Mouse (Mus musculus) gastrocnemius, postnatal 10 days (tissue): Measurements from ENCODE around the gene Gm39566. TPM values are rescaled to one million over a fixed set of nuclear protein-coding genes. Genes with fewer than 3 reads are reported as not detected.
A peak's percentile ranks its signal among the peaks of the same experiment; 100 is the strongest.
"Not testable (repeated sequence)": the region's sequence is repeated elsewhere in the genome, so short reads cannot be mapped to it uniquely, and the experiment has no call there.

Source experiments
- DNase-seq: peaks from one replicate; pipeline ENCODE4 v3.0.0; 2021; ENCODE audit warnings: mixed read lengths
- long read RNA-seq, 2 experiments: library from polyadenylated mRNA; stranded (forward); transcript quantifications; one replicate each; pipeline ENCODE4 v2.0.0; 2021
- total RNA-seq, 2 experiments: library from RNA; stranded (reverse); gene quantifications; 2 replicates each; pipeline ENCODE4 v1.2.3; 2021

Gene Gm39566
- not detected for total RNA-seq
- long read RNA-seq, experiment 1 = 0 reads
- long read RNA-seq, experiment 2 = 0 reads

DNA sequence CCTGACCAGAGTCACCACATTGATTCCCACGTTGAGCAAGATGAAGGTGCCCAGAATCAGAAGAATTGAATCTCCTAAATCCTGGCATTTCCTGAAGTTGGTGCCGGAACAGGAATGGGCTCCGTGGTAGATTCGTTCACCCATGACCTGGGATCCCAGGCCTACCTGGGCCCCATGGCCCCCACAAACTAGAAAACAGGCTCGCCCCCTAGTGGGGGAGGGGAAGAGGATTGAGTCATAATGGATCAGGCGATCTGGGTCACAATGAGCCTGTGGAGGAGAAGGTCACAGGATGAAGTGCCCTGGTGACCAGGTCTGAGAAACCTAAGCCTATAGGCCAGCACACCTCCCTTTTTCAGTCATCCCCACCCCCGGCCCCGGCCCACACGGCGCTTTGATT lies at the start of gene Gm39566:
Gm39566 (minus strand) TSS at position 144 of the 400 bp plus-strand sequence.
- DNase-seq = no peak

DNA sequence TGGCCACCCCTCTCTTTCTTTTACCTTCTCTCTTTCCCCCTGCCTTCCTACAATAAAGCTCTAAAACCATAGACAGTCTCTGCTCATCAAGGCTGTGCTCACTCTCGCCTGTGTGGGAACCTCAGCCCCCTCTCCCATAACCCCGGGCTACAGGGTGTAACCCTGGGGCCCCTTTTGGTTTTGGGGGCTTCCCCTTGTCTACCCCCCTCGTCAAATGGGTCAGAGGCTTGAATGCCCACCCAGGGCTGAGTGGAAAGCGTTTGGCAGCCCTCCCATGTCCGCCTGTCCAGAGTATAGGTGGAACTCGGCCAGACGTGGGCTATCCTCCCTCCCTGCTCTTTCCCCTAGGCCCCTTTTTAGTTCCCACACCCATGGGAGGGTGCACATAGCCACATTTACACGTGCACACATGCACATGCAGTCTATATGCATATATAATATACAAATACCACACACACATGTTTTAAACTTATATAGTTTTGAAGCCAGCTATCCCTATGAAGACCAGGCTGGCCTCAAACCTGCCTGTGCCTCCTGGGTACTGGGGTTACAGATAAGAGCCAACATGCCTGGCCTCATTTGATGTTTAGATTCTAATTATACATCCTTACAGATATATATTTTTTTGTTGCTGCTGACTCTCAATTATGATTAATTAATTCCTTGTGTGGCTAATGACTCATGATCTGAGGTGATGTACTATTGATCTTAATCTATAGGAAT lies 49.2 kb upstream of the Gm39566 start:
- no peak for DNase-seq

GRCm38 (mm10) chr11:69863729-69864128 lies 48.6 kb upstream of the Gm39566 start:
- not testable (repeated sequence) for DNase-seq

DNA sequence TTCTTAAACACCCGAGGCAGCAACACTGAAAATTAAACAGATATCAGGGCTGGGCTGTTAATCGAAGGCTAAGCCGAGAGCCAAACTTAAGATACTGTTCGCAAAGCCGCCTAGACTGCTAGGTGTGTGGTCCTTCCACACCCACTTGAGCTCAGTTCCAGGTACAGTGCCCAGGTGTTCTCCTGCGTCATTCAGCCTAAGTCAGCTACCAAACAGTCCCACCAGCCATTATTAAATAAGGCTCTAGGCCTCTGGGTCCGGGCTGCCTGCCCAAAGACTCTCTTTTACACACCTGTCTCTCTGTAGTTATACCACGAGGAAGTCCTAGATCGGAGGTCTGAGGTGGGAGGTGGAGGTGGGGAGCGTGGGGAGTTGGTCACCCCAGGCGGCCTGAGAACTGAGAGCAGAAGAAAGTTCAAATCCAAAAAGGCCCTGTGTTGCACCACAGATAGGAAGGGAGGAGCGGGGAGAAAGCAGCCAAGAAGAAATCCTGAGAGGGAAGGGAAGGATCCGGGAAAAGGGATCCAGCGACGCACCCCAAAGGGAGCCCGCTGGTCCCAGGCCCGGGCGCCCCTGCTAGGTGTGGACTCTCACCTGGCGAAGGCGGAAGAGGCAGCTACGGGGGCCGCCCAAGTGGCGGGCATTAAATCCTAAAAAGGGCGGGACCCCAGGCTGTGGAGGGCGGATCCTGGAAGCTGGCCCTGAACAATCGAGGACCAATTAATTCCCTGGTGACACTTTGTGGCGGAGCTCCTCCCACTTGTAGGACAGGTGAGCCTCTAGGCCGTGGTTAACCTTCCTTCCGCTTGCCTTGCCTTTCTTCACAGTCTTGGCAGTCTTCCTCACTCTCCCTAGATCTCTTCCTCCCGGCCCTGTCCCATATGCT lies 43.3 kb upstream of the Gm39566 start, which contains the start of gene Tnk1:
Tnk1 (minus strand) TSS at position 618 of the 886 bp plus-strand sequence.
- no peak for DNase-seq

- DNase-seq = peak; percentile 47
Observed at GRCm38 (mm10) chr11:69855347-69855746, 40.2 kb upstream of the Gm39566 start.

GRCm38 (mm10) chr11:69854680-69855079 lies 39.6 kb upstream of the Gm39566 start:
- no peak for DNase-seq

DNA sequence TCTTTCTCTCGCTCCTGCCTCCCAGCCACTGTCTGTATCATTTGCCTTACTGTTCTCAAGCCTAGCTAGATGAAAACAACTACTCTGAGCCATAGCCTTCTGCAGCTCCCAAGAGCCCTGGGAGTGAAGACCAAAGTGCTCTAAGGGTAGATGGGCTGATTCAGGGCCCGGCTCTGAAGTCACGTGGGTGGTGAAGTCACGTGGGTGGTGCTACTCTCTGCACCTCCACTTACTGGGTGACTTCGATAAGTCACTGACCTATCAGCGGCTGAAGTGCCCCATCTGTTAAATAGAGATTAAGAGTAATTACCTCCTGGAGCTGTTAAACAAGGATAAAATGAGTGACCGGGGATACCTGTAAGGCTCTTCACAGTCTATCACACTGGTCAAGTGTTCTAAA lies 38.9 kb upstream of the Gm39566 start:
- DNase-seq = no peak

DNA sequence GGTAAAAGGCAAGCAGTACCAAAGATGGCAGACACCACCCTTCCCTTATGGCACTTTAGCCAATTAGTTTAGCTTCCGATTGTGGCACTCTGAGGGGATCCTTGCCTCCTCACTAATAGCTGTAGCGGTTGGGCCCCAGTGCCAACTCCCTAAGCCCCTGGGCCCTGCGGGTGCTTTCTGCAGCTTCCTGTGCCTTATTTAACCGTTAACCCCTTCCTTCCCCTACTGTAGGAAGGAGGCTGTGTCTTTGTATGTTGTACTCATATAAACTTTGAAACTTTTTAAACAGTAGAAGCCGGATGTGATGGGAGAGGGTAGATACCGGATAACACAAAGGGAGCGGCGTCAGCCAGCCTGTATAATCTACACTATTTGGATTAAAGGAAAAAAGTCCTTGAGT lies 35.7 kb upstream of the Gm39566 start:
- DNase-seq = no peak

- DNase-seq = no peak
Observed at GRCm38 (mm10) chr11:69849884-69850283, 34.8 kb upstream of the Gm39566 start.

GRCm38 (mm10) chr11:69849128-69849527 lies 34.0 kb upstream of the Gm39566 start:
- DNase-seq = no peak

DNA sequence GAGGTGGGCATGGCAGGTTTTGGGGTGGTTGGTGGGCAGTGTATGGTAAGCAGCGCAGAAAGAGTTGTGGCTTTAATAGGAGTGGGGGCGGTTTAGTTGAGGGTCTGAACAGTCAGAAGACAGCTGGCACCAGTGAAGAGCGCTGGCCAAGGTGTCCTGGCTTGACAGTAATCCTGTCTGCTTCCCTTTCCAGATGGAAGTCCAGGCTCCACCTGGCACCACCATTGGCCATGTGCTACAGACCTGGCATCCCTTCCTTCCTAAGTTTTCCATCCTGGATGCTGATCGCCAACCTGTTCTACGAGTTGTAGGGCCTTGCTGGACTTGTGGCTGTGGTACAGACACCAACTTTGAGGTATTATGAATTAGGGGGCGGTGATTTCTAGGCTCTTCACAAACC lies 32.9 kb upstream of the Gm39566 start:
- DNase-seq = no peak

DNA sequence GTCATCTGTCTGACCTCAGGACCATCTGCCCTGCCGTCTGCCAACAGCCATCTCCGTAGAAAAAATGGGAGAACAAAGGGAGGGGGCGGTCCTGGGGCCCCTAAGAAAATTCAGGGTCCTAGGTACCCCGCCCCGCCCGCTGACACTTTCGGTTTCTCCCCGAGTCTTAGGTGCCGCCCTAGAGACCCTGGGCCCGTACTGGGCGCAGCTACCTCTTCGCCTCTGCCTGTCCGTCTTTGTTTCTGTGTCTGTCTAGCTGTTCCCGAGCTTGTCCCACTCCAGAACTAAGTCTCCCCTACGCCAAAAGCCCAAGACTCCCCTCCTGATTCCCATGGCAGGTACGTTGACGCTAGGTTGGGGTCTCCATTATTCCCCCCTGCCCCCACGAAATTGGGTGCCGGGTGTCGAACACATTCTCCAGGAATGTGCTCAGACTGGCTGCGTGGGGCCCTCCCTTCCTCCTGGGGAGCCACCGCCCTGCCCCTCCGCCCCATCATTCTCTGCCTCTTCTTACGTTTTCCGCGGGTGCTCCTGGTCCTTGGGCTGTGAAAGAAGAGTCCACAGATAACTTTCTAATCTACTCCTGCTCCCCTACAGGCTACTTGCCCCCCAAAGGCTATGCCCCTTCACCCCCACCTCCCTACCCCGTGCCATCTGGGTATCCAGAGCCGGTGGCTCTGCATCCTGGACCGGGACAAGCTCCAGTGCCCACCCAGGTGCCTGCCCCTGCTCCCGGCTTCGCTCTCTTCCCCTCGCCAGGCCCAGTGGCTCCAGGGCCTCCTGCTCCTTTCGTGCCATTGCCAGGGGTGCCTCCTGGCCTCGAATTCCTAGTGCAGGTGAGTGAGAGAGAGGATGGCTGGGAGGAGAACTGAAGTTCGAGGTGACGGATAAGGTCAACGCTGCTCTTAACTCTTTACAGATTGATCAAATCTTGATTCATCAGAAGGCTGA lies 31.9 kb upstream of the Gm39566 start:
- no peak for DNase-seq

- peak; percentile 91 for DNase-seq
Observed at GRCm38 (mm10) chr11:69846198-69846680, 31.1 kb upstream of the Gm39566 start, which contains the start of gene Plscr3. Gene Plscr3, plus strand, starts transcription at chr11:69846376.

- DNase-seq = no peak
Observed at GRCm38 (mm10) chr11:69838714-69839104, 23.6 kb upstream of the Gm39566 start.

GRCm38 (mm10) chr11:69837952-69838713 lies 23.0 kb upstream of the Gm39566 start, which contains the start of gene Tmem256:
Gene Tmem256, plus strand, starts transcription at chr11:69838514.
- DNase-seq = peak; percentile 88

DNA sequence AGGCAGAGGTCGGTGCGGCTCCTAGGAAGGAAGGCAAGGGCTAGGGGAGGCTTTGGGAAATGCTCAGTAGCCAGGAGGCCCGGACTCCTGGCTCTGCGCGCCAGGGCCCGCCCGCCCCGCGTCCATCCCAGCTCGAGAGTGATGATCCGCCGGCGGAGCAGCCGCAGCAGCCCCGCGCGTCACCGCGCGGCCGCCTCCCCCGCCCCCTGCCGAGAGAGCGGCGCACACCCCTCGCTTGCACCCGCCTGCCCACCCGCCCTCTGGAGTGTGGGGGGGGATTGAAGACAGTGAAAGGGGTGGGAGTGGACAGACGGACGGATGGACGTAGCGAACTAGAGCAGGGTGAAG lies 22.5 kb upstream of the Gm39566 start, which contains the start of gene Nlgn2:
Nlgn2 (minus strand) TSS at position 181 of the 348 bp plus-strand sequence.
- peak; percentile 76 for DNase-seq

DNA sequence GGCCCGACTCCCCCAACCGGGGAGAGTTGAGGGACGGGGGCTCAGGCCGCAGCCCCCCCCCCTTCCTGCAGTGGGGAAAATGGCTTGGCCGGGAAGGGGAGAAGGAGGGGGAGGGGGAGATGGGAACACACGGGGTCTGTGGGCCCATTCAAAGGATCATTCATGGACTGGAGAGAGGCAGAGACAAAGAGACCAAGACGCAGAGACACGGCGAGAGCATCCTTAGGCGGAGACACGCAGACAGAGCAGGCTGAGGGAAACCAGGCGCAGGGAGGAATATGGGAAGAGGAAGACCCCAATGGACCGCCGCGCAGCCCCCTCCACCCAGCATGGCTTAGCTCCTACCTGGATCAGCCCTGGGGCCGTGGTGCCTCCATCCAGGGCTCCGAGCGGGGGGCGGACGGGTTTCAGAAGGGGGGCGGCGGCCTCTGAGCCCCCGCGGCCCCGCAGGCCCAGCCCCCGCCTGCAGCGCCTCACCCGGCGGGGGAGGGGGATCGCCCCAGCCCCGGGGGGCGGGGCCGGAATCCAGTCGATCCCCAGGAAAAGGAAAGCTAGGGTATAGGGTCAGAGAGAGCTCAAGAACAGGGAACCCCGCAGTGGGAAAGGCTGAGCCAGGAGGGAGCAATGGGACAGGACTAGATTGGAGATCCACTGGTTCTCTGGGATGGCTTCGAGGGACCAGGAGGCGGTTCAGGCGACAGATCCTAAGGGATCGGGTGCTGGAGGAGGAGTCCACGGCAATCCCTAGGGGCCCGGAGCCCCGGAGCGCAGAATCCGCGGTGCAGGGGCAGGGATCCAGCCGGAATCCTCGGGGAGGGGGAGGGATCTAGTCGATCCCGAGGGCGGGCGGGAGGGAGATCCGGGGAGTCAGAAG lies 21.8 kb upstream of the Gm39566 start:
- DNase-seq = peak; percentile 59

GRCm38 (mm10) chr11:69835966-69836335 lies 20.9 kb upstream of the Gm39566 start:
- DNase-seq = no peak

DNA sequence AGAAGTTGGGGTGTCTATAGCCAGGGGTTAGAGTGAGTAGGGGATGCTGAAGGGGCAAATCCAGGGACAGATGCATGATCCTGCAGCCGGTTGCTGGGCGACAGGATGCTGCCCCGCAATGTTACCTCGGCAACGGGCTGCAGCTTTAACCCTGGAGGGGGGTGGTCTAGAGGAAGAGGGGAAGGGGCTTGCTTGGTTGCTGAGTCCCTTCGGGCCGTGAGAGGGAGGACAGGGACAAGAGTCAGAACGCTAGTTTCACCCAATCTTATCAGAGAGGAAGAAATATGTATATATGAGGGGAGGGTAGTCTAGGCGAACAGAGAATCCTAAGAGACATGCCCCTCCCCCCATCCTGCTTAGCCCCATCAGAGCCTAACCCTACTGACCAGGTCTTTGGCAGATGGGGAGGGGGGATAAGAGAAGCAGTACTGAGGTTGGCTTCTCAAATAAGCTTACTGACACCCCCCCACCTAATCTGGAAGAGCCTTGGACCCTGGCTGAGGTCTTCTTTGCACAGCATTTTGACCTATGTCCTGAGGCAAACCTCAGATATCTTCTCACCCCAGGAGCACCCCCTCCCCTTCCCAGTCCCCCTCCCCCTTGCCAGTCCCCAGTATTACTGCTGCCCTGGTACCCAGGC lies 20.3 kb upstream of the Gm39566 start:
- DNase-seq = no peak
